Mouse (Mus musculus) cerebellum, adult 2 months (tissue): ENCODE results near the gene Clns1a.
A peak's percentile ranks its signal among the peaks of the same experiment; 100 is the strongest.

Experiments used
- CTCF ChIP-seq: fragments of 200-500 bp; IDR thresholded peaks from 2 replicates; pipeline ENCODE4 v1.5.1; 2011; ENCODE audit warnings: low read depth, mild to moderate bottlenecking, control low read depth, low read length, moderate library complexity, borderline replicate concordance; ENCODE audit not compliant: insufficient read depth
- POLR2A ChIP-seq: fragments of 200-500 bp; IDR thresholded peaks from 2 replicates; pipeline ENCODE4 v1.6.1; 2011; ENCODE audit warnings: low read length, control low read depth, borderline replicate concordance; ENCODE audit not compliant: insufficient read depth

DNA sequence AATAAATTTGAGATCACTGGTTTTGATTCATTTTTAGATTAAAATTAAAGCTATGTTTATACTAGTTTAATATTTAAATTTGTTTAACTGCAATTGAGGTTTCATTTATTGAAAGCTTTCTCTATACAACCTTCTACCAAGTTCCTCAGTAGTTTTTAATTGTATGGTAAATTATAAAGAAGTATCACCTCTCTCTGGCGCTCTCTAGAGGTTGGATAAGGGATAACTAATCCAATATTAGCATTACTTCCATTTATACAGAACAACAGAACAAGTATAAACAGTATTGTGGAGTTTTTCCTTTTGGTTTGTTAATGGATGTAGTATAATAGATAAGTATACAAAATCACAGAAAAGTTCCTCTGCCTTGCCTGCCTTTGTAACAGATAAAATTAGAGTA, 17.2 kb upstream of the Clns1a start:
- TF ChIP-seq POLR2A (no peak), CTCF (peak; percentile 23; the same call in 1 of the 2 replicates)
